Mouse (Mus musculus) v-Abl transformed pro-B cells (cell line): Measurements from ENCODE around the gene Hace1.

Source experiments
- in situ Hi-C, 2 experiments: fragments of 400-800 bp; cut with MboI; formaldehyde crosslinking; loops; one replicate each; pipeline ENCODE4 v1.15.1; 2025; ENCODE audit not compliant: unreplicated experiment in 2 of 2

Gene Hace1

GRCm38 (mm10) chr10:45694931-45695330, 117.3 kb downstream of the Hace1 start:
- in situ Hi-C loops: no loop called here

DNA sequence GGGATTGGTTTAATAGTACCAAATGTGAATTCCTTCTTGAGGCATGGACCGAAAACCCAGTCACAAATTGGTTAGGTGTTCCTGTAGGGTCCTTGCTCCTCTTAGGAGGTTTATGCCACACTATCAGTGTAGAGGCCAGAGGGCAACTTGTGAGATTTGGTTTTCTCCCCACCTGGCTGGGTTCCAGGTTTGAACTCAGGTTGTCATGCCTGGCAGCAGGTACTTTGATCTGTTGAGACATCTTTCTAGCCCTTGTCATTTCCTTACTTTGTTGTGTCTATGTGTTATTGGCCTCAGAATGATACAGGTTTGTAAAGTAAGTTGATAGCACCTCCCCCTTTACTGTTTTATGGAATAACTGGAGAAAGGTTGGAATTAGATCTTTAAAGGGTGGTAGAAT, 117.9 kb downstream of the Hace1 start:
- in situ Hi-C loops: no loop called here

DNA sequence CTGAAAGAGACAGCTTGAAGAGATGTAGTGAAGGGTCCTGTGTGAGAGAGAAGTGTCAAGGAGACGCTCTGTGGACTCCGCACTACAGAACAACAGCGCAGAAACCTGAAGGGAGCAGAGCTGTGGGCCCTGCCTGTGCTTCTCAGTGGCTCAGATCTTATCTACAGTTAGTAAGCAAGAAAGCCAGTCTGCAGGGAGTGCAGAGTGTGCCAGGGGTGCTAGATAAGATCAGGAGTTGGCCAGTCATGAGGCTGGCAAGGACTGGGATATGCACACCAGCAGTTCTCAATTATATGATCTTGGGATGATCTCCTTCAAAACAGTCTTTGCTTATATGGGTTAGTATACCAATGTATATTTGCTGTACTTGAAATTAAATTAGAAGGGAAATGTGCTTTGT, 121.3 kb downstream of the Hace1 start:
- in situ Hi-C loops: no loop called here

DNA sequence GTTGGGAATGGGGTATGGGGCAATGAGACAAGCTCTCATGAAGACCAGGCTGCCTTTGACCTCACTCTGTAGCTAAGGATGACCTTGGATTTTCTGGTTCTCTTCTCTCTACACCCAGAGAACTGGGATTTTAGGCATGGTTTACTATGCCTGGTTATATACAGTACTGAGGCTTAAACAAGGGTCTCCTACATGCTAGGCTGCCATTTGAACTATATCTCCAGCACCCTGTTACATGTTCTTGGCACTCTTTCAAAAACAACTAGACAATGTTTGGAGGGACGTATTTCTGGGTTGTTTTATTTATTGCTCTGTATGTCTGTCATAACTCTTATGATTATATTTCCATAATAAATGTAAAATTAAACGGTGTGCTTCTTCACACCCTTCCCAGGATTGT, 129.2 kb downstream of the Hace1 start:
- in situ Hi-C loops: no loop called here

GRCm38 (mm10) chr10:45710848-45711247, 133.2 kb downstream of the Hace1 start:
- in situ Hi-C loops: no loop called here

- in situ Hi-C loops: no loop called here
These were observed 133.7 kb downstream of the Hace1 start for GRCm38 (mm10) chr10:45711348-45711747.
